In the genomic region with DNA sequence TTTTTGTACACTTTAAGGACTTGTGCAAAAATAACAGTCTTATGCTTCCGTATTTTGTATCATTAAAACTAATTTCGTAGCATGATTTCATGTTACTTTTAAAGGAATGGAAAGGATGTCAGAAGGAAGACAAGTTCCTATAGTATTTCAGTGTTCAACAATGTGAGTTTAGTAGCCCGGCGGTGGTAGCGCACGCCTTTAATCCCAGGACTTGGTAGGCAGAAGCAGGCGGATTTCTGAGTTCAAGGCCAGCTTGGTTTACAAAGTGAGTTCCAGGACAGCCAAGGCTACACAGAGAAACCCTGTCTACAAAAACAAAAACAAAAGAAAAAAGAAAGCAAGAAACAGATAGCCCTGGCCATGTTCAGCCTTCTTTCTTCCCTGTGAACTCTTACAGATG, we compare ENCODE assay signal across 9 mouse cellular contexts. TPM values are rescaled to one million over a fixed set of nuclear protein-coding genes. Genes with fewer than 3 reads are reported as not detected.
DNase-seq lines count a peak whose midpoint lies in the region; ATAC-seq lines count a peak whose summit lies in the region.
"Had no signal": no experiment of that assay in that cellular context is flagged by ENCODE, and none has a peak within 500 bp of the region (broad histone marks: within the 10 kb centered on the region; RNA-seq: fewer than 3 reads in every experiment).

No protein-coding gene starts in this region.

- no peaks in the 10 kb centered on the region for H3K27me3 ChIP-seq in megakaryocyte, embryonic 14.5 days (replicated peaks)
- no peaks in the 10 kb centered on the region for H3K27me3 ChIP-seq in intestine, embryonic 15.5 days (replicated peaks)
- H3K27me3 ChIP-seq in neural tube, embryonic 14.5 days (ENCODE audit: control insufficient read depth, insufficient read depth, low read length), result peaks cover 2% of the 10 kb centered on the region; the same call in 1 of the 2 replicates

- 66% methylated on average over 7 of the region's 7 CpGs for WGBS in intestine, embryonic 15.5 days
- 83% methylated on average over 7 of the region's 7 CpGs for WGBS in neural tube, embryonic 14.5 days

- no peaks in the 10 kb centered on the region for H3K9me3 ChIP-seq in megakaryocyte, embryonic 14.5 days
- no peaks in the 10 kb centered on the region for H3K9me3 ChIP-seq in intestine, embryonic 15.5 days
- H3K9me3 ChIP-seq in neural tube, embryonic 14.5 days (ENCODE audit: control insufficient read depth, low read length), result no peaks in the 10 kb centered on the region

- peak overlapping the region; percentile 98 for H3K4me3 ChIP-seq in megakaryocyte, embryonic 14.5 days (replicated peaks)
- H3K4me3 ChIP-seq in intestine, embryonic 15.5 days (replicated peaks), result no peak overlapping the region
- peak overlapping the region; percentile 96 for H3K4me3 ChIP-seq in neural tube, embryonic 14.5 days (ENCODE audit: low read depth, low read length)

- peak; percentile 3 for DNase-seq in CD4-positive, CD25-positive, alpha-beta regulatory T cell, adult 2 months (ENCODE audit: low read depth, low spot score)
- no peak for DNase-seq in ovary, postnatal 14 days (ENCODE audit: low spot score)
- no peak for DNase-seq in left cerebral cortex, postnatal 36 days (ENCODE audit: low spot score in 2 of 2)

- no peak overlapping the region for H3K9ac ChIP-seq in intestine, embryonic 15.5 days
- H3K9ac ChIP-seq in neural tube, embryonic 14.5 days (replicated peaks; ENCODE audit: low read depth, low read length), result no peak overlapping the region

- H3K36me3 ChIP-seq in megakaryocyte, embryonic 14.5 days (replicated peaks; ENCODE audit: low read length), result no peaks in the 10 kb centered on the region
- H3K36me3 ChIP-seq in intestine, embryonic 15.5 days, result no peaks in the 10 kb centered on the region
- no peaks in the 10 kb centered on the region for H3K36me3 ChIP-seq in neural tube, embryonic 14.5 days (ENCODE audit: control insufficient read depth, insufficient read depth, low read length)

- no peak for ATAC-seq in CD4-positive, CD25-positive, alpha-beta regulatory T cell, adult 4 months
- no peak for ATAC-seq in megakaryocyte, adult 5-6 weeks (ENCODE audit: poor library complexity, severe bottlenecking)
- peak; percentile 4 for ATAC-seq in intestine, embryonic 15.5 days
- ATAC-seq in neural tube, embryonic 14.5 days (ENCODE audit: low read depth), result 0 out of 2 replicates have a peak, but pooled peaks have one; percentile 2

- no peak overlapping the region for H3K27ac ChIP-seq in intestine, embryonic 15.5 days
- no peak overlapping the region for H3K27ac ChIP-seq in neural tube, embryonic 14.5 days (ENCODE audit: low read depth, low read length)

- intact Hi-C loops in left cerebral cortex, postnatal 36 days (cut with DNase I), result loop anchor here (2.0 kb wide), 1 partner anchor 46 kb away; a partner anchor contains a TSS

- peaks cover 20% of the 10 kb centered on the region for H3K4me1 ChIP-seq in megakaryocyte, embryonic 14.5 days
- H3K4me1 ChIP-seq in intestine, embryonic 15.5 days (replicated peaks), result peaks cover 2% of the 10 kb centered on the region
- H3K4me1 ChIP-seq in neural tube, embryonic 14.5 days (ENCODE audit: control insufficient read depth, insufficient read depth, low read length), result peaks cover 9% of the 10 kb centered on the region

- no peak overlapping the region for H3K4me2 ChIP-seq in intestine, embryonic 15.5 days (replicated peaks)
- H3K4me2 ChIP-seq in neural tube, embryonic 14.5 days (ENCODE audit: low read depth, low read length), result peak overlapping the region; percentile 38; the same call in 1 of the 2 replicates

RNA-seq across cellular contexts. Expression of a gene that starts 0.5 kb away (rescaled TPM):
- 1 to 10 TPM; 5.3 to 6.2 TPM for polyA plus RNA-seq in CD4-positive, CD25-positive, alpha-beta regulatory T cell, adult 4 months (2017; shearing (Covaris generic))
- 3.7 TPM in 1 of 2 replicates, not detected in the other for polyA plus RNA-seq in megakaryocyte, embryonic 14.5 days (2012; ENCODE audit: insufficient read depth, low replicate concordance)
- 18.9 and 19.1 TPM in 2 replicates for total RNA-seq in megakaryocyte, adult 5-6 weeks (2015)
- total RNA-seq in megakaryocyte, adult 5-6 weeks (2017), result 19.2 and 19.6 TPM in 2 replicates
- 13.7 and 16.3 TPM in 2 replicates for polyA plus RNA-seq in intestine, embryonic 15.5 days (2015; fragmentation: Nextera tagmentation; extraction: Ambion mirVana)
- polyA plus RNA-seq in neural tube, embryonic 14.5 days (2014; fragmentation: Nextera tagmentation; extraction: Ambion mirVana), result 19.4 and 23.6 TPM in 2 replicates
- 10 to 100 TPM in 1 of 2 experiments, 1 to 10 TPM in 1; 8.8 to 11.0 TPM for total RNA-seq in left cerebral cortex, postnatal 36 days (2021)

RNA-seq across cellular contexts. Expression of a gene that starts 0.8 kb away (rescaled TPM):
- polyA plus RNA-seq in CD4-positive, CD25-positive, alpha-beta regulatory T cell, adult 4 months (2017; shearing (Covaris generic)), result not detected
- not detected in 2 replicates for polyA plus RNA-seq in megakaryocyte, embryonic 14.5 days (2012; ENCODE audit: insufficient read depth, low replicate concordance)
- total RNA-seq in megakaryocyte, adult 5-6 weeks (2015), result not detected in 2 replicates
- not detected in 2 replicates for total RNA-seq in megakaryocyte, adult 5-6 weeks (2017)
- 0.72 TPM in 1 of 2 replicates, not detected in the other for polyA plus RNA-seq in intestine, embryonic 15.5 days (2015; fragmentation: Nextera tagmentation; extraction: Ambion mirVana)
- polyA plus RNA-seq in neural tube, embryonic 14.5 days (2014; fragmentation: Nextera tagmentation; extraction: Ambion mirVana), result 0.62 TPM in 1 of 2 replicates, not detected in the other
- total RNA-seq in left cerebral cortex, postnatal 36 days (2021), result under 1 TPM in 1 of 2 experiments, not detected in 1; 0.67 TPM
- total RNA-seq: adrenal gland, adult 2 months had no signal
- polyA plus RNA-seq: adrenal gland, adult 2 months had no signal

RNA-seq across cellular contexts. Expression of a gene that starts 45.9 kb away (rescaled TPM):
- polyA plus RNA-seq in CD4-positive, CD25-positive, alpha-beta regulatory T cell, adult 4 months (2017; shearing (Covaris generic)), result 10 to 100 TPM; 31.6 to 33.7 TPM
- 31.1 and 72.2 TPM in 2 replicates for polyA plus RNA-seq in megakaryocyte, embryonic 14.5 days (2012; ENCODE audit: insufficient read depth, low replicate concordance)
- 56.3 and 59.9 TPM in 2 replicates for total RNA-seq in megakaryocyte, adult 5-6 weeks (2015)
- total RNA-seq in megakaryocyte, adult 5-6 weeks (2017), result 70.2 and 86.7 TPM in 2 replicates
- polyA plus RNA-seq in intestine, embryonic 15.5 days (2015; fragmentation: Nextera tagmentation; extraction: Ambion mirVana), result 58.1 and 62.8 TPM in 2 replicates
- polyA plus RNA-seq in neural tube, embryonic 14.5 days (2014; fragmentation: Nextera tagmentation; extraction: Ambion mirVana), result 72.8 and 91.0 TPM in 2 replicates
- total RNA-seq in left cerebral cortex, postnatal 36 days (2021), result 10 to 100 TPM; 41.9 to 50.9 TPM

RNA-seq across cellular contexts. Expression of a gene that starts 57.1 kb away (rescaled TPM):
- 1 to 10 TPM; 4.6 to 6.4 TPM for polyA plus RNA-seq in CD4-positive, CD25-positive, alpha-beta regulatory T cell, adult 4 months (2017; shearing (Covaris generic))
- polyA plus RNA-seq in megakaryocyte, embryonic 14.5 days (2012; ENCODE audit: insufficient read depth, low replicate concordance), result 0.89 TPM in 1 of 2 replicates, not detected in the other
- total RNA-seq in megakaryocyte, adult 5-6 weeks (2015), result 3.4 and 4.5 TPM in 2 replicates
- total RNA-seq in megakaryocyte, adult 5-6 weeks (2017), result 6.3 and 13.7 TPM in 2 replicates
- 18.0 and 23.4 TPM in 2 replicates for polyA plus RNA-seq in intestine, embryonic 15.5 days (2015; fragmentation: Nextera tagmentation; extraction: Ambion mirVana)
- 23.1 and 29.2 TPM in 2 replicates for polyA plus RNA-seq in neural tube, embryonic 14.5 days (2014; fragmentation: Nextera tagmentation; extraction: Ambion mirVana)
- 10 to 100 TPM; 19.6 to 24.4 TPM for total RNA-seq in left cerebral cortex, postnatal 36 days (2021)

Comparison
In these comparisons a context has a peak if more than half of its experiments do, and no peak if none do; other contexts are left out.
1. ATAC-seq: peak in intestine, embryonic 15.5 days (single experiment) and neural tube, embryonic 14.5 days (single experiment); none in CD4-positive, CD25-positive, alpha-beta regulatory T cell, adult 4 months (single experiment) and megakaryocyte, adult 5-6 weeks (single experiment).